Mouse (Mus musculus): Measurements from ENCODE around the gene Klhl31.

Klhl31 gene

GRCm38 (mm10) chr9:77636450-77636951, at the start of gene Klhl31:
Klhl31 (plus strand) TSS chr9:77636500.
- in situ Hi-C loops (cut with MboI, MseI) = no loop called here

- in situ Hi-C loops (cut with MboI, MseI) = no loop called here
Observed at GRCm38 (mm10) chr9:77586806-77587591, 49.3 kb upstream of the Klhl31 start.

GRCm38 (mm10) chr9:77587616-77588015, 48.7 kb upstream of the Klhl31 start:
- in situ Hi-C loops (cut with MboI, MseI) = no loop called here

- in situ Hi-C loops (cut with MboI, MseI) = no loop called here
Observed at GRCm38 (mm10) chr9:77589496-77589895, 46.8 kb upstream of the Klhl31 start.

- in situ Hi-C loops (cut with MboI, MseI) = loop anchor here (10.0 kb wide), 1 partner anchor 442 kb away; no protein-coding TSS in a partner anchor
Observed at GRCm38 (mm10) chr9:77592423-77592822, 43.9 kb upstream of the Klhl31 start.

GRCm38 (mm10) chr9:77595006-77595626, 41.2 kb upstream of the Klhl31 start:
- in situ Hi-C loops (cut with MboI, MseI) = loop anchor here (10.0 kb wide), 1 partner anchor 440 kb away; no protein-coding TSS in a partner anchor

- in situ Hi-C loops (cut with MboI, MseI) = loop anchor here (10.0 kb wide), 1 partner anchor 438 kb away; no protein-coding TSS in a partner anchor
Observed at GRCm38 (mm10) chr9:77596355-77596754, 39.9 kb upstream of the Klhl31 start.

GRCm38 (mm10) chr9:77598560-77598959, 37.7 kb upstream of the Klhl31 start:
- in situ Hi-C loops (cut with MboI, MseI) = loop anchor here (10.0 kb wide), 1 partner anchor 436 kb away; no protein-coding TSS in a partner anchor

- in situ Hi-C loops (cut with MboI, MseI) = no loop called here
Observed at GRCm38 (mm10) chr9:77602302-77603266, 33.7 kb upstream of the Klhl31 start.

GRCm38 (mm10) chr9:77603965-77604509, 32.3 kb upstream of the Klhl31 start:
- in situ Hi-C loops (cut with MboI, MseI) = no loop called here

GRCm38 (mm10) chr9:77607295-77607694, 29.0 kb upstream of the Klhl31 start:
- in situ Hi-C loops (cut with MboI, MseI) = loop anchor here (5.0 kb wide), 1 partner anchor 195 kb away; no protein-coding TSS in a partner anchor

- in situ Hi-C loops (cut with MboI, MseI) = loop anchor here (5.0 kb wide), 1 partner anchor 196 kb away; no protein-coding TSS in a partner anchor
Observed at GRCm38 (mm10) chr9:77607840-77608239, 28.5 kb upstream of the Klhl31 start.

GRCm38 (mm10) chr9:77610811-77611210, 25.5 kb upstream of the Klhl31 start:
- in situ Hi-C loops (cut with MboI, MseI) = no loop called here

GRCm38 (mm10) chr9:77612349-77612748, 24.0 kb upstream of the Klhl31 start:
- in situ Hi-C loops (cut with MboI, MseI) = no loop called here

GRCm38 (mm10) chr9:77615868-77616267, 20.4 kb upstream of the Klhl31 start:
- in situ Hi-C loops (cut with MboI, MseI) = no loop called here

GRCm38 (mm10) chr9:77616796-77617195, 19.5 kb upstream of the Klhl31 start:
- in situ Hi-C loops (cut with MboI, MseI) = no loop called here

GRCm38 (mm10) chr9:77617751-77618150, 18.5 kb upstream of the Klhl31 start:
- in situ Hi-C loops (cut with MboI, MseI) = no loop called here

GRCm38 (mm10) chr9:77618392-77618791, 17.9 kb upstream of the Klhl31 start:
- in situ Hi-C loops (cut with MboI, MseI) = no loop called here

GRCm38 (mm10) chr9:77620077-77620476, 16.2 kb upstream of the Klhl31 start:
- in situ Hi-C loops (cut with MboI, MseI) = no loop called here

- in situ Hi-C loops (cut with MboI, MseI) = no loop called here
Observed at GRCm38 (mm10) chr9:77620482-77620881, 15.8 kb upstream of the Klhl31 start.

GRCm38 (mm10) chr9:77622874-77623273, 13.4 kb upstream of the Klhl31 start:
- in situ Hi-C loops (cut with MboI, MseI) = no loop called here
